Mouse (Mus musculus) midbrain, postnatal 0 days (tissue): Measurements from ENCODE around the gene Nnmt. TPM values are rescaled to one million over a fixed set of nuclear protein-coding genes. Genes with fewer than 3 reads are reported as not detected.
A peak's percentile ranks its signal among the peaks of the same experiment; 100 is the strongest.

Experiments used
- ATAC-seq: fragments of 200-750 bp; cut with Nextera tagmentation; 2 replicates; pipeline ENCODE4 v1.8.0; 2017; ENCODE audit warnings: moderate number of reproducible peaks, mild to moderate bottlenecking, moderate TSS enrichment, moderate library complexity; ENCODE audit not compliant: low FRiP score
- DNase-seq: peaks from one replicate; pipeline ENCODE4 v3.0.0-alpha.2; 2015; ENCODE audit warnings: low spot score
- H3K27ac ChIP-seq: fragments of 300-500 bp; sonication (generic); 2 replicates; pipeline ENCODE4 v1.5.1; 2014; ENCODE audit warnings: low read depth, mild to moderate bottlenecking, low read length, mixed read lengths
- H3K27me3 ChIP-seq: fragments of 300-500 bp; sonication (generic); 2 replicates; pipeline ENCODE4 v1.6.1; 2014; ENCODE audit warnings: low read length, control low read depth, mixed read lengths; ENCODE audit not compliant: insufficient read depth
- H3K36me3 ChIP-seq: fragments of 300-500 bp; sonication (generic); 2 replicates; pipeline ENCODE4 v1.6.1; 2014; ENCODE audit warnings: low read length, control low read depth, mixed read lengths; ENCODE audit not compliant: insufficient read depth
- H3K4me1 ChIP-seq: fragments of 300-500 bp; sonication (generic); 2 replicates; pipeline ENCODE4 v1.6.1; 2014; ENCODE audit warnings: mild to moderate bottlenecking, control low read depth, antibody characterized with exemption, low read length, mixed read lengths; ENCODE audit not compliant: insufficient read depth
- H3K4me2 ChIP-seq: fragments of 300-500 bp; sonication (generic); 2 replicates; pipeline ENCODE4 v1.6.1; 2014; ENCODE audit warnings: low read depth, mild to moderate bottlenecking, low read length, mixed read lengths; ENCODE audit not compliant: poor library complexity, severe bottlenecking
- H3K4me3 ChIP-seq: fragments of 300-500 bp; sonication (generic); 2 replicates; pipeline ENCODE4 v1.5.1; 2014; ENCODE audit warnings: low read depth, mild to moderate bottlenecking, low read length, moderate library complexity
- H3K9ac ChIP-seq: fragments of 300-500 bp; sonication (generic); replicated peaks from 2 replicates; pipeline ENCODE4 v1.6.1; 2014; ENCODE audit warnings: mild to moderate bottlenecking, low read length, moderate library complexity, mixed read lengths; ENCODE audit not compliant: poor library complexity, severe bottlenecking
- H3K9me3 ChIP-seq: fragments of 300-500 bp; sonication (generic); 2 replicates; pipeline ENCODE4 v1.6.1; 2016; ENCODE audit warnings: low read length, control low read depth
- CTCF ChIP-seq: IDR thresholded peaks from 2 replicates; pipeline ENCODE4 v1.5.1; 2016; ENCODE audit warnings: antibody characterized with exemption, mild to moderate bottlenecking
- whole genome bisulfite sequencing: fragments of 180-500 bp; shearing (Covaris S2); extraction: QIAGEN DNeasy Blood & Tissue Kit; methylation state at CpG from one replicate; pipeline ENCODE4 v1.1.7; 2014; 5-methylcytosine and 5-hydroxymethylcytosine counted together
- polyA plus RNA-seq: library from polyadenylated mRNA; unstranded; fragments of >200 nt; fragmentation: Nextera tagmentation; extraction: Ambion mirVana; gene quantifications from 2 replicates; pipeline ENCODE4 v1.2.1, GENCODE M21; 2015
- total RNA-seq: library from RNA; depleted of rRNA; stranded (reverse); fragments of >200 nt; gene quantifications from 2 replicates; pipeline ENCODE4 v1.2.3, GENCODE M21; 2014

Nnmt gene
- total and polyA plus RNA-seq, 2 experiments from 2014 or later: 1.4 to 3.1 TPM

DNA sequence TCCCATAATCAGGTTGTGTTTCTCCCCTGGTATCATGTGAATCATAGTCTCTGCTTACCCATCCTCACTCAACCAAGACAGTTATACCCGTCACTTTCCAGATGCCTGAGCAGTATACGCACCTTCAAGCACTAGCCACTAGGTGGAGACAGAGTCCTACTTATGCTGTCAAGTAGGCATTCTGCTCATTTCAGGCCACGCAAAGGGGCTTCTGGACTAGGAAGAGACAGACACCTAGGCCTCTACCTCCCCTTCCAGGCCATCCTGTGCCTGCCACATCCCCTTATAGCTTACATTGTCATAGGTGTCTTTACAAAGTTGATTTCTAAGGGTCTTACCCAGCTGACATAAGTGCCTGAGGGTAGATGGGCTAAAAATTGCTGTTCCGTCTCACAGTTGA lies 41.3 kb upstream of the Nnmt start:
- Histone ChIP-seq H3K27ac (no peak overlapping the region), H3K27me3 (no peaks in the 10 kb centered on the region), H3K4me1 (no peaks in the 10 kb centered on the region), H3K9ac (no peak overlapping the region), H3K4me3 (no peak overlapping the region), H3K36me3 (no peaks in the 10 kb centered on the region), H3K9me3 (no peaks in the 10 kb centered on the region), H3K4me2 (no peak overlapping the region)
- peak; percentile 100 for TF ChIP-seq CTCF
- ATAC-seq (peak; percentile 68; the same call in 1 of the 2 replicates), DNase-seq (peak; percentile 93)
- WGBS: 16% methylated on average over 4 of the region's 4 CpGs

DNA sequence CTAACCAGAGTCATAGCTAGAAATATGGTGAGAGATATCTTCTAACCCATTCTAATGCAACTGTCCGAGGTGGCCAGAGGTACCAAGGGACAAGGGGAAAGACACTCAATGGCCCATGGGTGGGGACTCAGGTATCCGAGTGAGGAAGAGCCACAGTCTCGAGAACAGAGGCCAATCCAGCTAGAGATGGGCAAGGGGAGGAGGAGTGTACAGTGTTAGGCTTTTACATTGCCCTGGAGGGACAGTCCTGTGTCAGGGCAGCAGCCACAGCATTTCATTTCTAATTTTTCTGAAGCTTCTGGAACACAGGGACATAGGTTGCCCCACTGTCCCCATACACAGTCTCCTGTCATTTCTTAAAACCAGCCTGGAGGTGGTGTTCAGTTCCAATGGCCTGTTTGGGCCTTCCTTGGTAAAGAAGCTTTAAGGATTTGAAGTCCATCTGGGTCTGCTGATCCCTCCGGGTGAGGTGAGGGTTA lies 40.7 kb upstream of the Nnmt start:
- no peak for DNase-seq
- TF ChIP-seq CTCF: no peak
- Histone ChIP-seq H3K4me3 (no peak overlapping the region), H3K4me1 (no peaks in the 10 kb centered on the region), H3K9ac (no peak overlapping the region), H3K27me3 (no peaks in the 10 kb centered on the region), H3K36me3 (no peaks in the 10 kb centered on the region), H3K27ac (no peak overlapping the region), H3K4me2 (no peak overlapping the region), H3K9me3 (no peaks in the 10 kb centered on the region)
- ATAC-seq: no peak
- WGBS: 59% methylated on average over 4 of the region's 4 CpGs

DNA sequence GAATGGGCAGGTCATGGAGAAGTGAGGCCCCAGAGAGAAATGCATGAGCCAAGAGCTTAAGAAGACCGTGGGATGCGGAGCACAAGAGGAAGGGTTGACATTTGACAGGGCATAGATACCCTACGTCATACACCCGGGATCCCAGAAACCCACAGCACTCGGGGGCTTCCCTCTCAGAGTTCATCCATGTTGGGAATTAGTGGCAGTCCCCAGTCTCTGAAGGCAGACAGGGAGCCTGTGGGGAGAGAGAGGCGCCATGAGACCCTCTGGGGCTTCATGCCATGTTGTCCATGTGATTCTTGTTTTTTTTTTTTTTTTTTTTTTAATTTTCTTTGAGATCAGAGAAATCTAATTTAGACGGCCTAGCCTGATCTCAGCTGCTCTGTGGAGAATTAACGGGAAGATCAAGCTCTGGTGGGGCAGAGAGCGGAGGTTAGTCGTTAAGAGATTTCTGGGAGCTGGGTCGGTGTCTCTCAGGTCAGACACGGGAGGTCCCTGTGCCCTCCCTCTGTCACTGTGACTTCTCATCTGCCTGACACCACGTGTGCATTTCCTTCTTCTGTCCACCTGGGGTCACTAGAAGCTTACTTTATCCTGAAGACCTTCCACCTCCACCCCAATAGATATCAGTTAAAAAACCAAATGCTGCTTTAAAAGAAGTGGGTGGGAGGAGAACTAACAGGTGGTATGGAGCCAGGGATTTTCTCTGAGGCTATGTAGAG lies 40.1 kb upstream of the Nnmt start:
- ATAC-seq: no peak
- Histone ChIP-seq H3K4me2 (no peak overlapping the region), H3K4me3 (no peak overlapping the region), H3K4me1 (no peaks in the 10 kb centered on the region), H3K36me3 (no peaks in the 10 kb centered on the region), H3K27me3 (no peaks in the 10 kb centered on the region), H3K27ac (no peak overlapping the region), H3K9ac (no peak overlapping the region), H3K9me3 (no peaks in the 10 kb centered on the region)
- TF ChIP-seq CTCF: peak; percentile 88
- peak; percentile 71 for DNase-seq
- 49% methylated on average over 13 of the region's 13 CpGs for WGBS

DNA sequence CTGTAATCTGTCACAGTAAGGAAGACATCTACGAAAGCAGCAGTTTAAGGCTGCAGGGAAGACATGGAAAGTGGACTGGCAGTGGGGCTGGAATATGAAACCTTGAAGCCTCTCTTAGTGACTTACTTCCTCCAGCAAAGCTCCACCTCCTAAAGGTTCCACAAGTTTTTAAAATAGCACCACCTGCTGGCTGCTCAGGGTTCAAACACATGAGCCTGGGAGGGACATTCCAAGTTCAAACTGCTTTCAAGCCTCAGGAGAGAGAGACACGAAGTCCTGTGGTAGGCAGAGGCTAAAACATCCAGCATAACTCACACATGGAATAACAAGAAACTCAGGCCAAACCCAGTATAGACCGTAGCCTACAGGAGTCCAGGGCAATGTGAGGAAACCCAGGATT lies 39.4 kb upstream of the Nnmt start:
- 89% methylated on average over 3 of the region's 3 CpGs for WGBS
- H3K27me3 ChIP-seq: no peaks in the 10 kb centered on the region
- DNase-seq (no peak), ATAC-seq (no peak)
- no peak overlapping the region for H3K27ac ChIP-seq
- H3K36me3 ChIP-seq: no peaks in the 10 kb centered on the region
- no peaks in the 10 kb centered on the region for H3K9me3 ChIP-seq
- H3K4me3 ChIP-seq: no peak overlapping the region
- TF ChIP-seq CTCF: peak; percentile 38
- no peak overlapping the region for H3K4me2 ChIP-seq
- H3K9ac ChIP-seq: no peak overlapping the region
- H3K4me1 ChIP-seq: no peaks in the 10 kb centered on the region

DNA sequence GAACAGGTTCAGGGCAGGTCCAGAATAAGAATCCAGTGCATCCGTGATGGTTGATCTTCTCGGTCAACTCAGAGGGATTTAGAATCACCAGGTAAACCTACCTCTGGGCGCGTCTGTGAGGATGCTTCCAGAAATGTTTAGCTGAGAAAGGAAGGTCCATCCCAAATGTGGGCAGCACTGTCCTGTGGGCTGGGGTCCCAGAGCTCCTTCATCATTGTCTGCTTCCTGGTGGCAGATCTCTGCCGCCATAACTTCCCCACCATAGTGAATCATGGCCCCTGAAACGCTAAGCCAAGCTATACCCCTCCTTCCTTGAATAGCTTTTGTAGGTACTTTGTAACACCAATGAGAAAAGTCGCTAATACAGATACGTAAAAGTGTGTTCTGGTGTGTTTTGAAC lies 36.7 kb upstream of the Nnmt start:
- Histone ChIP-seq H3K36me3 (no peaks in the 10 kb centered on the region), H3K9ac (no peak overlapping the region), H3K4me2 (no peak overlapping the region), H3K9me3 (no peaks in the 10 kb centered on the region), H3K27me3 (no peaks in the 10 kb centered on the region), H3K4me1 (no peaks in the 10 kb centered on the region), H3K27ac (no peak overlapping the region), H3K4me3 (no peak overlapping the region)
- WGBS: 94% methylated on average over 8 of the region's 8 CpGs
- DNase-seq (no peak), ATAC-seq (no peak)
- TF ChIP-seq CTCF: no peak

DNA sequence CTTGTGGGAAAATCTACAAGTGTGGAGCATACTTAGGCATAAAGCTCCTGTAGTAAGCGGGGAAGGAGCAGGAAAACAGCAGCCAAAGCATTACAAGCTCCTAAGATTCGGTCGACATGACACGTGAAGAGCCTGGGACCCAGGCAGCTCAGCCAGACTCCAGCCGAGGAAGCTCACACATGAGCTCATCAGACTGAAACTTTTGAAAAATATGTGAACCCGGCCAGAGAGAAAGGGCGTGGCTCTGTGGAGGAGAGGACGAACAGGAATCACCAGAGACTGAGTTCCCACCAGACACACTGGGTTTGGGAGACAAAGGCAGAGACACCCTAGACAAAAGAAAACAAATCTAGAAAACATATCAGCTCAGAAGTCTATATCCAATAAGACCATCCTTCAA lies 35.9 kb upstream of the Nnmt start:
- H3K27ac ChIP-seq: no peak overlapping the region
- no peaks in the 10 kb centered on the region for H3K4me1 ChIP-seq
- H3K9me3 ChIP-seq: no peaks in the 10 kb centered on the region
- H3K9ac ChIP-seq: no peak overlapping the region
- 91% methylated on average over 8 of the region's 8 CpGs for WGBS
- no peaks in the 10 kb centered on the region for H3K36me3 ChIP-seq
- H3K4me3 ChIP-seq: no peak overlapping the region
- ATAC-seq (no peak), DNase-seq (no peak)
- TF ChIP-seq CTCF: no peak
- H3K4me2 ChIP-seq: no peak overlapping the region
- no peaks in the 10 kb centered on the region for H3K27me3 ChIP-seq
